Mouse (Mus musculus): ENCODE results near the gene Lat.

DNA sequence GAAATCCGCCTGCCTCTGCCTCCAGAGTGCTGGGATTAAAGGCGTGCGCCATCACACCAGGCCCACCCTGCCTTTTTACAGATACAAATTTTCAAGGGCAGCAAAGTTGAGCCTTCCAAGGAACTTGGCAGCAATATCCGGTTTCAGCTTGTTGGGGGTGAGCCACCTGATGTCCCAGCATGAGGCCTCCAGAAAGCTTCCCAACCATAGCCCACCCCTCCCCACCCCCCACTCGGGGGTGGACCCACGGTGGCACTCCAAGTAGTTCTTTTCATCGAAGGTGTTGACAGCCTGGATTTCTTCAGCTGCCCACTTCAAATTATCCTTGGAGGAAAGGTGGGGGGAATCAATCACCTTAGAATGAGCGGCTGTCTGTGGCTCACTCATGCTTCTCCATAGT, 30.5 kb downstream of the Lat start:
- TF ChIP-seq POLR2A (IDR thresholded peaks at IDR 0.05; ENCODE audit: control insufficient read depth, low read depth, low read length): no peak
- no peak for TF ChIP-seq CTCF (IDR thresholded peaks at IDR 0.05; ENCODE audit: control insufficient read depth, insufficient read depth, insufficient replicate concordance, low read depth, low read length)
